Mouse (Mus musculus) forebrain, postnatal 0 days (tissue): ENCODE measurements around the gene Atg4c. TPM values are rescaled to one million over a fixed set of nuclear protein-coding genes. Genes with fewer than 3 reads are reported as not detected.

Experiments
- ATAC-seq: fragments of 200-750 bp; cut with Nextera tagmentation; 2 replicates; pipeline ENCODE4 v1.8.0; 2017; ENCODE audit warnings: mild to moderate bottlenecking, moderate library complexity
- DNase-seq: peaks from one replicate; pipeline ENCODE4 v3.0.0-alpha.2; 2015
- H3K27ac ChIP-seq: fragments of 300-500 bp; sonication (generic); 2 replicates; pipeline ENCODE4 v1.5.1; 2014; ENCODE audit warnings: low read depth, mild to moderate bottlenecking, antibody characterized with exemption, low read length, moderate library complexity, mixed read lengths
- H3K27me3 ChIP-seq: fragments of 300-500 bp; sonication (generic); 2 replicates; pipeline ENCODE4 v1.6.1; 2014; ENCODE audit warnings: mild to moderate bottlenecking, low read length, mixed read lengths; ENCODE audit not compliant: insufficient read depth
- H3K36me3 ChIP-seq: fragments of 300-500 bp; sonication (generic); 2 replicates; pipeline ENCODE4 v1.6.1; 2014; ENCODE audit warnings: mild to moderate bottlenecking, moderate library complexity; ENCODE audit not compliant: insufficient read depth
- H3K4me1 ChIP-seq: fragments of 300-500 bp; sonication (generic); 2 replicates; pipeline ENCODE4 v1.6.1; 2014; ENCODE audit warnings: antibody characterized with exemption; ENCODE audit not compliant: insufficient read depth
- H3K4me2 ChIP-seq: fragments of 300-500 bp; sonication (generic); 2 replicates; pipeline ENCODE4 v1.6.1; 2014; ENCODE audit warnings: low read depth, mild to moderate bottlenecking, moderate library complexity
- H3K4me3 ChIP-seq: fragments of 300-500 bp; sonication (generic); 2 replicates; pipeline ENCODE4 v1.5.1; 2014; ENCODE audit warnings: low read depth, low read length, mixed read lengths
- H3K9ac ChIP-seq: fragments of 300-500 bp; sonication (generic); 2 replicates; pipeline ENCODE4 v1.6.1; 2014; ENCODE audit warnings: mild to moderate bottlenecking
- H3K9me3 ChIP-seq: fragments of 300-500 bp; sonication (generic); 2 replicates; pipeline ENCODE4 v1.6.1; 2016; ENCODE audit warnings: low read length
- CTCF ChIP-seq: sonication (generic); IDR thresholded peaks from 2 replicates; pipeline ENCODE4 v1.5.1; 2016; ENCODE audit warnings: antibody characterized with exemption, control low read depth, low read depth
- WGBS: fragments of 180-500 bp; shearing (Covaris S2); extraction: QIAGEN DNeasy Blood & Tissue Kit; methylation state at CpG from one replicate; pipeline ENCODE4 v1.1.7; 2014; 5-methylcytosine and 5-hydroxymethylcytosine counted together
- polyA plus RNA-seq: library from polyadenylated mRNA; unstranded; fragments of >200 nt; fragmentation: Nextera tagmentation; extraction: Ambion mirVana; gene quantifications from 2 replicates; pipeline ENCODE4 v1.2.1, GENCODE M21; 2015
- total RNA-seq: library from RNA; depleted of rRNA; stranded (reverse); fragments of >200 nt; gene quantifications from 2 replicates; pipeline ENCODE4 v1.2.3, GENCODE M21; 2014; rRNA removed

Atg4c gene
- total RNA-seq (9.7 and 12.2 TPM in 2 replicates), polyA plus RNA-seq (8.8 and 14.4 TPM in 2 replicates)

DNA sequence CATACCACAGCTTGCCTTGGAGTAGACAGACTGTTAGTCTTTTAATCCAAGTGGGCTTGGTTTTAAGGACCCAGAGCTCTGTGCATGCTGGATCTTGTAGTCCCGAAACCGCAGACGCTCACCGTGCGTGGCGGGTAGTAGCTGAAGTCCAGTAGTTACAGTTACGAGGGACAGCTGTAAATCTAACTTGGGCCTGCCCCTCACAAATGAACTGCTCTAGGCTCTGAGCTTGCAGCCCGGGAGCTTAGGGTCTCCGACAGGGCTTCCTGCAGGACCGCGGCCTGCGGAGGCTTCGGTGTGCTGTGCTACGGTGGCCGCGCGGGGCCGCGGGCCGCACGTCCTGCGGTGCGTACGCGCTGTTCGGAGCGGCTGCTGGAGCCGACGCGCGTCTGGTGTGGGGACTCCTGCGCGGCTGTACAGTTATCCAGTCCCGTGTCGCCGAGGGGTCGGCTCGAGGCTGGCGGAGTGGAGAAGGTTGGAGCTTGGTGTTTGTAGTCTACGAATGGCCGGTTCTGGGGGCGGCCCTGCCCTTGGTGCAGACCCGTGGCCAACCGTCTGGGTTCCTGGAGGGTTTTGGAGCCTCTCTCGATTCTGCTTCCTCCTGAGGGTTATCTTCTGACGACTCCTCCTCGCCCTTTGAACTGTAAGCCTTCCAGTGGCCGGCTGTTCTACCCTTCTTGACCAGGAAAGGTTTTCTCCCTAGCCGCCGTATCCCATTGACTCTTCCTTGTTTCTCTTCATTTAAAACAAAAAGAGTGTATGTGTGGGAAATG, at the start of gene Atg4c:
Gene Atg4c (plus strand): TSS at position 125 of the 773 bp plus-strand sequence.
- peak within 1 kb of the TSS; percentile 94 for H3K27ac ChIP-seq
- 0 out of 2 replicates have a peak, but pooled peaks cover 4% of the 10 kb centered on the region for H3K4me1 ChIP-seq
- H3K4me2 ChIP-seq = peak within 1 kb of the TSS; percentile 63
- no peak; the same call in 1 of the 2 replicates for TF ChIP-seq CTCF
- no peaks in the 10 kb centered on the region for H3K36me3 ChIP-seq
- WGBS = 3% methylated on average over 50 of the region's 50 CpGs
- peak within 1 kb of the TSS; percentile 79 for H3K4me3 ChIP-seq
- DNase-seq (peak; percentile 95), ATAC-seq (peak; percentile 99)
- H3K9ac ChIP-seq = peak within 1 kb of the TSS; percentile 84
- H3K9me3 ChIP-seq = no peaks in the 10 kb centered on the region
- no peaks in the 10 kb centered on the region for H3K27me3 ChIP-seq

DNA sequence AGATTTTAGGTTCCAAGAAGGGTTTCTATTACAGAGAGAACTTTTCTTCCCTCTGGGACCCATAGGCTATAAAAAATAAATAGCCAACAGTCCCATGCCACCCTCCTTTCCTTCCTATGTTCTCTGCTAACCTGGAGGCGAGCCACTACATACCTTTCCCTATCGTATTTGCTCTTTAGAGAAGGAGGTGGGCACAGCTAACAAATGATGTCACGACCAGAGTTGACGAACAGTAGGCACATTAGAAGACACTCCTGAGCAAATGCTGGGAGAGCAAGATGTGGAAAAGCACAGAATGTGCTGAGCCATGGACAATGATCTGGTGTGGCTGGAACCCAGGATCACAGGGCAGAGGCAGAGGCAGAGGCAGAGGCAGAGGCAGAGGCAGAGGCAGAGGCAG, 42.3 kb upstream of the Atg4c start:
- ATAC-seq = no peak
- Histone ChIP-seq H3K4me1 (no peaks in the 10 kb centered on the region), H3K36me3 (no peaks in the 10 kb centered on the region), H3K27me3 (peaks cover 3% of the 10 kb centered on the region; the same call in 1 of the 2 replicates), H3K9me3 (no peaks in the 10 kb centered on the region), H3K4me3 (no peak overlapping the region), H3K4me2 (no peak overlapping the region), H3K27ac (no peak overlapping the region), H3K9ac (no peak overlapping the region)
- no peak for TF ChIP-seq CTCF
- 94% methylated on average over 4 of the region's 4 CpGs for WGBS
- no peak for DNase-seq

DNA sequence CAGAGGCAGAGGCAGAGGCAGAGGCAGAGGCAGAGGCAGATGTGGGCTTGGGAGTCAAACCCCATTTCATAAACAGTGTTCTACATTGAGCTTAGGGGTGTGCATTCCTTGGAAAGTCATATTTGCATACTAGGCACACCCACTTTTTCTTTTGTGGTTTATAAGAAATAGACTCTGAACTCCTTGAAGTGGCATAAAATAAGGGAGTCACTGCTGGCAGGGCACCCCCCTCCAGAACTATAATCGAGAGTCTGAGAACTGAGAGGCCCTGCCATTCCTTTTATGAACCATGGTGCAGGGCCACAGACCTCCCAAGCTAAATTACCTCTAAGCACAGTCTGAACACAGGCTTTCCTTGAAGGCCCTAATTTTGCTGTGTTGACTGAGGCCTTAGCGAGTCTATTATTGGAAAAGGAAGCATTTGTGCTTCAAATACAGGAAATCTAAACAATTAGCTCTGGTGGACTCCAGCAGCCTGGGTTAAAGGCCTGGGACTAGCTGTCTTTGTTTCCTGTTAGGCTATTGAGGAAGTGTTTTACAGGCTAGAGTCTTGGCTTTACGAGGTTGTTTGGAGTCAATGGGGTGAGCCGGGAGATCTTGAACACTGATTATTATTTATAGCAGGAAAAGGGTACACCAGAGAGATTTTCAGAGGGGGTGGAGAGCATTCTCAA, 41.7 kb upstream of the Atg4c start:
- DNase-seq (no peak), ATAC-seq (no peak)
- Histone ChIP-seq H3K36me3 (no peaks in the 10 kb centered on the region), H3K27me3 (peaks cover 3% of the 10 kb centered on the region; the same call in 1 of the 2 replicates), H3K4me3 (no peak overlapping the region), H3K9me3 (no peaks in the 10 kb centered on the region), H3K9ac (no peak overlapping the region), H3K4me1 (no peaks in the 10 kb centered on the region), H3K4me2 (no peak overlapping the region), H3K27ac (no peak overlapping the region)
- no peak for TF ChIP-seq CTCF
- WGBS = 13% methylated on average over 4 of the region's 4 CpGs

DNA sequence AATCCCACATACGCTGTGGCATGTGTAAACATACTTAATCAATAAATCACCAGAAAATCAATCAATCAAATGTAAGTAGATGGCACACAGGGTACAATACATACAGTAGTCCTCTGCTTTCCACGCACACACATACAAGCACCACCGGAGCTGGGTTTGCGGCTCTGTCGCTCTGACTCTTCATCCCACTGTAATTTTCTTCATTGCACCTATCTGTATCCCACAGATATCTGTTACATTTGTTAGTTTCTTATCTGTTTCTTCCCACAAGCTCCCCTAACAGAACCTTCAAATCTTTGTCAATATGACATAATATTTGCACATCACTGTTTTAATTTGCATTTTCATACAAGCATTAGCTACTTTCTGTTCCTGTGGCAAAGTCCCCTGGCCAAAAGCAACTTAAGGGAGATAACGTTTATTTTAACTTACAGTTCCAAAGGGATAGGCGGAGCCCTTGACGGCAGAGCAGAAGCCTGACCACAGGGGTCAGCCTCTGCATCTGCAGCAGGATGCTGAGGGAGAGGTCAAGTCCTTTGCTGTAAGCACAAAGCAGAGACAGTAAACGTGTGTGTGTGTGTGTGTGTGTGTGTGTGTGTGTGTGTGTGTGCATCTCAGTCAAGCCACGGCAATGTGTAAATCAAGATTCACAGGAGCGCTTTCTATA, 37.0 kb upstream of the Atg4c start:
- WGBS = 64% methylated on average over 11 of the region's 11 CpGs
- Histone ChIP-seq H3K4me2 (no peak overlapping the region), H3K9ac (no peak overlapping the region), H3K4me3 (no peak overlapping the region), H3K36me3 (no peaks in the 10 kb centered on the region), H3K27ac (no peak overlapping the region), H3K27me3 (peaks cover 3% of the 10 kb centered on the region; the same call in 1 of the 2 replicates), H3K9me3 (no peaks in the 10 kb centered on the region), H3K4me1 (no peaks in the 10 kb centered on the region)
- no peak for DNase-seq
- no peak for ATAC-seq
- TF ChIP-seq CTCF = no peak

DNA sequence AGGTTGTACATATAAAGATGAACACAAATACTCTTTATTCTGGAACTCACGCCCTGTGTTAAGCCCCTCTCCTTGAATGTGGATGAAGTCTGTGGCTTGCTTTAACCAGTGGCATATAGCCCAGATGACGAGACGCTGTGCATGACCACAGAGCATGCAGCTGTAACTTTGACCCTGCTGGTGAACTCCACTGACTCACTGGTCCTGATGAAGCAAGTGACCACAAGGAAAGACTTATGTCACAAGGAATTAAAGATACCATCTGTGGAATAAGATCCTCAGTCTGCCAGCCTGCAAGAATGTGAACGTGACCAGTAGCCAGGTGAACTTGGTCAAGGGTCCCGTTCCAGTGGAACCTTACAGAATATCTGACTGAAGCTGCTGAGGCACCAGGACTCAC, 35.2 kb upstream of the Atg4c start:
- no peaks in the 10 kb centered on the region for H3K36me3 ChIP-seq
- WGBS = 93% methylated on average over 5 of the region's 5 CpGs
- TF ChIP-seq CTCF = no peak
- H3K4me1 ChIP-seq = no peaks in the 10 kb centered on the region
- ATAC-seq (no peak), DNase-seq (no peak)
- no peak overlapping the region for H3K4me2 ChIP-seq
- H3K27ac ChIP-seq = no peak overlapping the region
- no peak overlapping the region for H3K9ac ChIP-seq
- H3K27me3 ChIP-seq = peaks cover 3% of the 10 kb centered on the region; the same call in 1 of the 2 replicates
- H3K9me3 ChIP-seq = no peaks in the 10 kb centered on the region
- H3K4me3 ChIP-seq = no peak overlapping the region

DNA sequence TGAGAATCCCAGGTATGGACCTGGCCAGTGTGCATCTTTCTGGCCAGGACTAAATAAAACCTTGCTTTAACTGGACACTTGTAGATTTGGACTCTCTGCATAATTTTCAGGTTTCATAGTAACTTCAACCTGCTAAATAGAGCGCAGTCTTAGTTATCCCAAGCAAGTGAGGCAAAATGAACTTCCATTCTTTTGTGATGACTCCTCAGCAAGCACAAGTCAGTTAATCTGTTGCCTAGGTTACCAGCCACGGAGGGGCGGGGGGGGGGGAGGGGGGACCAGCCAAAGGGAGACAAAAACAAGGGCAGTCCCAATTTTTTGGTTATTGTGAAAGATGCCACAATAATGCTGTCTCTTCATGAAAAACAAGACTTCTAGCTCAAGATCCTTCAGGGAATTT, 33.3 kb upstream of the Atg4c start:
- no peaks in the 10 kb centered on the region for H3K36me3 ChIP-seq
- WGBS = 5% methylated on average over 3 of the region's 3 CpGs
- no peak for ATAC-seq
- no peak overlapping the region for H3K4me3 ChIP-seq
- no peaks in the 10 kb centered on the region for H3K4me1 ChIP-seq
- H3K9ac ChIP-seq = no peak overlapping the region
- no peaks in the 10 kb centered on the region for H3K9me3 ChIP-seq
- TF ChIP-seq CTCF = no peak
- no peaks in the 10 kb centered on the region for H3K27me3 ChIP-seq
- DNase-seq = no peak
- H3K4me2 ChIP-seq = no peak overlapping the region
- H3K27ac ChIP-seq = no peak overlapping the region
